Mouse (Mus musculus) CD4-positive helper T cell, adult 2 months (primary cell): Measurements from ENCODE around the gene Radil.

Experiments used
- DNase-seq: peaks from one replicate; pipeline ENCODE4 v3.0.0-alpha.2; 2012; ENCODE audit warnings: low read depth, missing footprints, low spot score

Gene Radil

GRCm38 (mm10) chr5:142486654-142487053 lies 64.2 kb downstream of the Radil start:
- no peak for DNase-seq

GRCm38 (mm10) chr5:142483581-142483980 lies 67.3 kb downstream of the Radil start:
- DNase-seq = no peak

GRCm38 (mm10) chr5:142482512-142482911 lies 68.4 kb downstream of the Radil start:
- DNase-seq = peak; percentile 52

- DNase-seq = peak; percentile 61
Observed at GRCm38 (mm10) chr5:142478829-142479435, 72.0 kb downstream of the Radil start.

- DNase-seq = no peak
Observed at GRCm38 (mm10) chr5:142477866-142478615, 72.9 kb downstream of the Radil start.

GRCm38 (mm10) chr5:142477346-142477745 lies 73.6 kb downstream of the Radil start:
- DNase-seq = no peak

- no peak for DNase-seq
Observed at GRCm38 (mm10) chr5:142475669-142476068, 75.2 kb downstream of the Radil start.

GRCm38 (mm10) chr5:142473696-142474095 lies 77.2 kb downstream of the Radil start:
- no peak for DNase-seq

- DNase-seq = no peak
Observed at GRCm38 (mm10) chr5:142469796-142470195, 81.1 kb downstream of the Radil start.

GRCm38 (mm10) chr5:142468375-142468774 lies 82.5 kb downstream of the Radil start:
- DNase-seq = no peak

GRCm38 (mm10) chr5:142463461-142464454 lies 87.1 kb downstream of the Radil start, which contains the start of gene Ap5z1:
Ap5z1 (plus strand) TSS chr5:142463944.
- DNase-seq = peak; percentile 97

GRCm38 (mm10) chr5:142463011-142463410 lies 87.9 kb downstream of the Radil start:
- DNase-seq = no peak

- DNase-seq = no peak
Observed at GRCm38 (mm10) chr5:142462641-142462948, 88.3 kb downstream of the Radil start.

- no peak for DNase-seq
Observed at GRCm38 (mm10) chr5:142461942-142462640, 88.8 kb downstream of the Radil start.

- DNase-seq = no peak
Observed at GRCm38 (mm10) chr5:142459834-142460233, 91.1 kb downstream of the Radil start.

GRCm38 (mm10) chr5:142458791-142459557 lies 91.9 kb downstream of the Radil start:
- no peak for DNase-seq

GRCm38 (mm10) chr5:142457345-142457744 lies 93.6 kb downstream of the Radil start:
- DNase-seq = no peak

GRCm38 (mm10) chr5:142456318-142456717 lies 94.6 kb downstream of the Radil start:
- no peak for DNase-seq

- DNase-seq = no peak
Observed at GRCm38 (mm10) chr5:142453742-142454141, 97.2 kb downstream of the Radil start.

- DNase-seq = no peak
Observed at GRCm38 (mm10) chr5:142451759-142452158, 99.1 kb downstream of the Radil start.

GRCm38 (mm10) chr5:142450846-142451245 lies 100.1 kb downstream of the Radil start:
- no peak for DNase-seq
